Comparison of ENCODE assay signal across 8 mouse cellular contexts in the genomic region with DNA sequence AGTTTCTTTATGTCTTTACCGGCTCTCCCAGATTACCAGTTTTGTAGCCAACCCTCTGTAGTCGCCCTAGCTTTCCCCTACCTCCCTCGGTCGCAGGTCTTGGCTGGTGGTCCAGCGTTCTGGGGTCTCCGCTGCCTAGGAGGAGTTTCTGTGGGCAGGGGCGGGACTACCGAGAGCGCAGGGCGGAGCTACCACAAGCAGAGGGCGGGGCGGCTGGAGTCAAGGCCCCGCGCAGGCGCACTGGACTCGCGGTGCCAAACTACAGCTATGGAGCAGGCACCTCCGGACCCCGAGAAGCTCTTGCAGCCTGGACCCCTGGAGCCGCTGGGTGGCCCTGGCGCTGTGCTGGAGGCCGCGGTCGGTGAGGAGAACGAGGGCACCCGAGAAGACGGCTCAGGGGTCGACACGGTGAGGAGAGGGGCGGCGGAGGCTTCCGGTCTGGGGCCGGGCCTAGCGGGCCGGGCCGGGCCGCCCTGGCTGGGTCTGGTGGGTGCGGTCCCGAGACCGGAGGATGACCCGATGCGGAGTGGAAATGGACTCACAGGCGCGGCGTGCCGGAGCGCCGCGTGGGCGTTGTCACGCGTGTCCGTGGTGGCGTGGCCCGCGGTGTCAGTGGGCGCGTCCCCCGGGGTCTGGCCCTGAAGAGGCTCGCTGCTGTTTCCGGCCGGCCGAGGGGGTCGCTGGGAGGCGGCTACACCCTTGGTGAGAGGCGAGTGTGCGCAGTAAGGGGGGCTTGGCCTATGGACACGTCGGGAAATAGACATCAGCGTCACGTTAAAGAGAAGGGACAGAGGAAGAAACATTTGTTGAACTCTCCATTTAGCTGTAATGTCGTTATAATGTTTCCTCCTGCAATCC. TPM values are rescaled to one million over a fixed set of nuclear protein-coding genes. Genes with fewer than 3 reads are reported as not detected.
DNase-seq lines count a peak whose midpoint lies in the region; ATAC-seq lines count a peak whose summit lies in the region.

A gene (plus strand): TSS at position 249 of the 858 bp plus-strand sequence.

- H3K4me1 ChIP-seq in heart, embryonic 13.5 days: peaks cover 35% of the 10 kb centered on the region
- peaks cover 25% of the 10 kb centered on the region for H3K4me1 ChIP-seq in liver, embryonic 12.5 days
- H3K4me1 ChIP-seq in stomach, embryonic 15.5 days: peaks cover 10% of the 10 kb centered on the region; the same call in 1 of the 2 replicates

- WGBS in heart, embryonic 13.5 days: under 1% methylated on average over 72 of the region's 72 CpGs
- under 1% methylated on average over 60 of the region's 72 CpGs for WGBS in liver, embryonic 12.5 days (ENCODE audit: insufficient replicate concordance)
- under 1% methylated on average over 72 of the region's 72 CpGs for WGBS in stomach, embryonic 15.5 days

- peak; percentile 92 for DNase-seq in CD4-positive helper T cell, adult 2 months (ENCODE audit: low read depth, low spot score)
- DNase-seq in brain, embryonic 18.5 days (ENCODE audit: low read depth, low spot score): peak; percentile 71
- DNase-seq in kidney, postnatal 10 days: peak; percentile 98
- DNase-seq in natural killer cell, adult 2 months (ENCODE audit: low spot score in 2 of 2): peak; percentile 92 to 93

- H3K27me3 ChIP-seq in heart, embryonic 13.5 days (replicated peaks): no peaks in the 10 kb centered on the region
- no peaks in the 10 kb centered on the region for H3K27me3 ChIP-seq in liver, embryonic 12.5 days (replicated peaks)
- no peaks in the 10 kb centered on the region for H3K27me3 ChIP-seq in stomach, embryonic 15.5 days (replicated peaks)

- H3K9me3 ChIP-seq in heart, embryonic 13.5 days: no peaks in the 10 kb centered on the region
- no peaks in the 10 kb centered on the region for H3K9me3 ChIP-seq in liver, embryonic 12.5 days (replicated peaks)
- no peaks in the 10 kb centered on the region for H3K9me3 ChIP-seq in stomach, embryonic 15.5 days

- peak within 1 kb of the TSS; percentile 96 for H3K4me3 ChIP-seq in heart, embryonic 13.5 days
- H3K4me3 ChIP-seq in liver, embryonic 12.5 days: peak within 1 kb of the TSS; percentile 94
- H3K4me3 ChIP-seq in stomach, embryonic 15.5 days (replicated peaks): peak within 1 kb of the TSS; percentile 96

- peak within 1 kb of the TSS; percentile 98 for H3K9ac ChIP-seq in heart, embryonic 13.5 days
- H3K9ac ChIP-seq in liver, embryonic 12.5 days: peak within 1 kb of the TSS; percentile 92
- H3K9ac ChIP-seq in stomach, embryonic 15.5 days: peak within 1 kb of the TSS; percentile 97

- H3K36me3 ChIP-seq in heart, embryonic 13.5 days: peaks cover 9% of the 10 kb centered on the region; the same call in 1 of the 2 replicates
- H3K36me3 ChIP-seq in liver, embryonic 12.5 days: no peaks in the 10 kb centered on the region
- H3K36me3 ChIP-seq in stomach, embryonic 15.5 days: no peaks in the 10 kb centered on the region

- peak; percentile 98 for ATAC-seq in erythroid progenitor cell, adult 5-6 weeks (replicated peaks; ENCODE audit: low FRiP score, poor library complexity, severe bottlenecking)
- ATAC-seq in heart, embryonic 13.5 days (ENCODE audit: extremely low read depth, insufficient number of reproducible peaks, low FRiP score, low TSS enrichment): peak; percentile 88
- peak; percentile 92 for ATAC-seq in liver, embryonic 12.5 days
- peak; percentile 93 for ATAC-seq in stomach, embryonic 15.5 days (ENCODE audit: insufficient read depth, low FRiP score, low read depth)

- H3K27ac ChIP-seq in heart, embryonic 13.5 days (replicated peaks): peak within 1 kb of the TSS; percentile 89
- H3K27ac ChIP-seq in liver, embryonic 12.5 days: peak within 1 kb of the TSS; percentile 83
- peak within 1 kb of the TSS; percentile 85 for H3K27ac ChIP-seq in stomach, embryonic 15.5 days

- peak within 1 kb of the TSS; percentile 83 for H3K4me2 ChIP-seq in heart, embryonic 13.5 days
- peak within 1 kb of the TSS; percentile 98 for H3K4me2 ChIP-seq in liver, embryonic 12.5 days
- peak within 1 kb of the TSS; percentile 69 for H3K4me2 ChIP-seq in stomach, embryonic 15.5 days

RNA-seq across cellular contexts. Expression of the gene that starts here (rescaled TPM):
- 12.3 and 23.9 TPM in 2 replicates for total RNA-seq in erythroid progenitor cell, adult 5-6 weeks (2015; ENCODE audit: low replicate concordance)
- total RNA-seq in erythroid progenitor cell, adult 5-6 weeks (2017; ENCODE audit: low replicate concordance): 7.0 and 14.0 TPM in 2 replicates
- 68.7 and 73.3 TPM in 2 replicates for polyA plus RNA-seq in heart, embryonic 13.5 days (2015; fragmentation: Nextera tagmentation; extraction: Ambion mirVana)
- 31.3 and 34.5 TPM in 2 replicates for polyA plus RNA-seq in liver, embryonic 12.5 days (2016; fragmentation: Nextera tagmentation; extraction: Ambion mirVana)
- 78.5 and 82.8 TPM in 2 replicates for polyA plus RNA-seq in stomach, embryonic 15.5 days (2015; fragmentation: Nextera tagmentation; extraction: Ambion mirVana)

Comparison
In these comparisons a context has a peak if more than half of its experiments do, and no peak if none do; other contexts are left out.
1. Peak in every context shown above with its lines: DNase-seq, ATAC-seq, H3K4me3 ChIP-seq and H3K27ac ChIP-seq.